ENCODE assay signal across 30 mouse cellular contexts in genomic region chrX:143678566-143678965, GRCm38 (mm10).
"Had no signal": no experiment of that assay in that cellular context is flagged by ENCODE, and none has a peak within 500 bp of the region (broad histone marks: within the 10 kb centered on the region; RNA-seq: fewer than 3 reads in every experiment).

No protein-coding gene starts in this region.

- H3K27ac ChIP-seq: left cerebral cortex, adult 2 months; limb, embryonic 10.5 days; limb, embryonic 12.5 days; limb, embryonic 13.5 days; limb, embryonic 15.5 days; liver, embryonic 12.5 days; liver, embryonic 13.5 days; liver, embryonic 14.5 days; liver, embryonic 15.5 days; lung, embryonic 15.5 days; macrophage; midbrain, embryonic 10.5 days; midbrain, embryonic 12.5 days; midbrain, embryonic 13.5 days; midbrain, embryonic 15.5 days had no signal

- H3K4me2 ChIP-seq: limb, embryonic 12.5 days; limb, embryonic 13.5 days; limb, embryonic 15.5 days; liver, embryonic 11.5 days; liver, embryonic 12.5 days; liver, embryonic 13.5 days; liver, embryonic 15.5 days; lung, embryonic 14.5 days; lung, embryonic 15.5 days; midbrain, embryonic 11.5 days; midbrain, embryonic 12.5 days; midbrain, embryonic 13.5 days; midbrain, embryonic 15.5 days had no signal

- H3K4me1 ChIP-seq: limb, embryonic 10.5 days; limb, embryonic 12.5 days; limb, embryonic 13.5 days; limb, embryonic 15.5 days; liver, embryonic 12.5 days; liver, embryonic 13.5 days; liver, embryonic 15.5 days; lung, embryonic 15.5 days; megakaryocyte, embryonic 14.5 days; midbrain, embryonic 10.5 days; midbrain, embryonic 12.5 days; midbrain, embryonic 13.5 days; midbrain, embryonic 15.5 days had no signal

- ATAC-seq: liver, embryonic 12.5 days; liver, postnatal 0 days; lung, postnatal 0 days; midbrain, embryonic 13.5 days; midbrain, embryonic 15.5 days; midbrain, embryonic 16.5 days had no signal

- H3K9ac ChIP-seq: limb, embryonic 12.5 days; limb, embryonic 13.5 days; limb, embryonic 15.5 days; liver, embryonic 12.5 days; liver, embryonic 13.5 days; liver, embryonic 14.5 days; liver, embryonic 15.5 days; liver, postnatal 0 days; lung, embryonic 14.5 days; lung, embryonic 15.5 days; midbrain, embryonic 12.5 days; midbrain, embryonic 13.5 days; midbrain, embryonic 15.5 days had no signal

- H3K27me3 ChIP-seq: limb, embryonic 15.5 days; liver, embryonic 12.5 days; liver, embryonic 13.5 days; liver, embryonic 15.5 days; lung, embryonic 15.5 days; megakaryocyte, embryonic 14.5 days; midbrain, embryonic 12.5 days; midbrain, embryonic 13.5 days; midbrain, embryonic 15.5 days had no signal

- DNase-seq: left cerebral cortex, postnatal 4 days; liver; liver, embryonic 13.5 days; liver, postnatal 0 days; lung, adult 18-20 months; lung, adult 2 months; lung, embryonic 14.5 days; lung, postnatal 10 days; lung, postnatal 14 days; lung, postnatal 36 days; lung, postnatal 4 days had no signal

- H3K4me3 ChIP-seq: left cerebral cortex, adult 2 months; limb, embryonic 10.5 days; limb, embryonic 12.5 days; limb, embryonic 13.5 days; limb, embryonic 15.5 days; liver, embryonic 12.5 days; liver, embryonic 13.5 days; liver, embryonic 15.5 days; lung, embryonic 15.5 days; megakaryocyte, embryonic 14.5 days; midbrain, embryonic 10.5 days; midbrain, embryonic 12.5 days; midbrain, embryonic 13.5 days; midbrain, embryonic 15.5 days had no signal

- H3K36me3 ChIP-seq: limb, embryonic 10.5 days; limb, embryonic 12.5 days; limb, embryonic 13.5 days; limb, embryonic 15.5 days; liver, embryonic 12.5 days; liver, embryonic 13.5 days; liver, embryonic 15.5 days; lung, embryonic 15.5 days; midbrain, embryonic 10.5 days; midbrain, embryonic 12.5 days; midbrain, embryonic 13.5 days; midbrain, embryonic 15.5 days had no signal

- H3K9me3 ChIP-seq: limb, embryonic 10.5 days; limb, embryonic 12.5 days; limb, embryonic 13.5 days; limb, embryonic 15.5 days; liver, embryonic 12.5 days; liver, embryonic 13.5 days; liver, embryonic 15.5 days; lung, embryonic 15.5 days; megakaryocyte, embryonic 14.5 days; midbrain, embryonic 10.5 days; midbrain, embryonic 12.5 days; midbrain, embryonic 13.5 days; midbrain, embryonic 15.5 days had no signal
